Mouse (Mus musculus) stomach, postnatal 0 days (tissue): Measurements from ENCODE around the gene Spata31d1a. TPM values are rescaled to one million over a fixed set of nuclear protein-coding genes. Genes with fewer than 3 reads are reported as not detected.

Source experiments
- ATAC-seq: fragments of 200-750 bp; cut with Nextera tagmentation; 2 replicates; pipeline ENCODE4 v1.8.0; 2017; ENCODE audit not compliant: low FRiP score, low TSS enrichment
- DNase-seq: peaks from one replicate; pipeline ENCODE4 v3.0.0-alpha.2; 2016; ENCODE audit warnings: low spot score
- H3K27ac ChIP-seq: fragments of 300-500 bp; sonication (generic); replicated peaks from 2 replicates; pipeline ENCODE4 v1.5.1; 2014; ENCODE audit warnings: mild to moderate bottlenecking, control low read depth
- H3K27me3 ChIP-seq: fragments of 300-500 bp; sonication (generic); 2 replicates; pipeline ENCODE4 v1.6.1; 2014; ENCODE audit warnings: low read length; ENCODE audit not compliant: control insufficient read depth, insufficient read depth
- H3K36me3 ChIP-seq: fragments of 300-500 bp; sonication (generic); 2 replicates; pipeline ENCODE4 v1.6.1; 2014; ENCODE audit warnings: low read length, mixed read lengths; ENCODE audit not compliant: control insufficient read depth, insufficient read depth
- H3K4me1 ChIP-seq: fragments of 300-500 bp; sonication (generic); replicated peaks from 2 replicates; pipeline ENCODE4 v1.6.1; 2014; ENCODE audit warnings: antibody characterized with exemption; ENCODE audit not compliant: control insufficient read depth, insufficient read depth
- H3K4me2 ChIP-seq: fragments of 300-500 bp; sonication (generic); replicated peaks from 2 replicates; pipeline ENCODE4 v1.6.1; 2014; ENCODE audit warnings: low read depth, mild to moderate bottlenecking, control low read depth, moderate library complexity
- H3K4me3 ChIP-seq: fragments of 300-500 bp; sonication (generic); 2 replicates; pipeline ENCODE4 v1.5.1; 2014; ENCODE audit warnings: low read depth, low read length, control low read depth
- H3K9ac ChIP-seq: fragments of 300-500 bp; sonication (generic); 2 replicates; pipeline ENCODE4 v1.6.1; 2014; ENCODE audit warnings: mild to moderate bottlenecking, low read length, control low read depth, mixed read lengths
- H3K9me3 ChIP-seq: fragments of 300-500 bp; sonication (generic); 2 replicates; pipeline ENCODE4 v1.6.1; 2016; ENCODE audit warnings: low read length; ENCODE audit not compliant: control insufficient read depth
- CTCF ChIP-seq: IDR thresholded peaks from 2 replicates; pipeline ENCODE4 v1.5.1; 2016; ENCODE audit warnings: antibody characterized with exemption, low read depth, mild to moderate bottlenecking, moderate library complexity
- EP300 ChIP-seq: optimal IDR thresholded peaks from 2 replicates; pipeline ENCODE3; 2016; ENCODE audit warnings: antibody characterized with exemption
- WGBS: fragments of 180-500 bp; shearing (Covaris S2); extraction: QIAGEN DNeasy Blood & Tissue Kit; methylation state at CpG from one replicate; pipeline ENCODE4 v1.1.7; 2014; 5-methylcytosine and 5-hydroxymethylcytosine counted together
- polyA plus RNA-seq: library from polyadenylated mRNA; unstranded; fragments of >200 nt; fragmentation: Nextera tagmentation; extraction: Ambion mirVana; gene quantifications from 2 replicates; pipeline ENCODE4 v1.2.1, GENCODE M21; 2015

Gene Spata31d1a
- polyA plus RNA-seq, 1 experiment from 2014 or later, result not detected

DNA sequence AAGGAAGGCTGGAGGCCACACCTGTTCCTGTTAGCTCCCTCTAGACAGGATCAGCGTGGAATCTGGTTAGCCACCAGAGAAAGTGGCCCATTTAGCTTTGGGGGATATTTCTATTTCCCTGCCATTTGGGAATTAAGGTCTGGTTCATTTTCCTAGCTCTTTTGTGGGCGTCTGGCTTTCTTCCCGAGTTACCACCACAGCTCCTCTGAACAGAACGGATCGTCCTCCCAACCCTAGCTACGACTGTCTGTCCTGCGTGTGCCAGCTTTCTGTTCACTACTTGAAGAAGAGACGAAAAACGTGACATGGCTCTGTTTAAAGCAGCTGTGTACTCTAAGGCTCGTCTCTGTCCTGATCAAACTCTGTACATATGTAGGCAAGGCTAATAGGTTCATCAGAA, 40.2 kb downstream of the Spata31d1a start:
- no peaks in the 10 kb centered on the region for H3K9me3 ChIP-seq
- no peak for DNase-seq
- TF ChIP-seq EP300 (no peak), CTCF (no peak)
- H3K27me3 ChIP-seq, result no peaks in the 10 kb centered on the region
- H3K4me1 ChIP-seq, result no peaks in the 10 kb centered on the region
- no peak for ATAC-seq
- H3K27ac ChIP-seq, result no peak overlapping the region; the same call in 1 of the 2 replicates
- H3K4me3 ChIP-seq, result no peak overlapping the region
- WGBS, result 81% methylated on average over 10 of the region's 10 CpGs
- H3K4me2 ChIP-seq, result no peak overlapping the region
- peaks cover 4% of the 10 kb centered on the region; the same call in 1 of the 2 replicates for H3K36me3 ChIP-seq
- H3K9ac ChIP-seq, result no peak overlapping the region

DNA sequence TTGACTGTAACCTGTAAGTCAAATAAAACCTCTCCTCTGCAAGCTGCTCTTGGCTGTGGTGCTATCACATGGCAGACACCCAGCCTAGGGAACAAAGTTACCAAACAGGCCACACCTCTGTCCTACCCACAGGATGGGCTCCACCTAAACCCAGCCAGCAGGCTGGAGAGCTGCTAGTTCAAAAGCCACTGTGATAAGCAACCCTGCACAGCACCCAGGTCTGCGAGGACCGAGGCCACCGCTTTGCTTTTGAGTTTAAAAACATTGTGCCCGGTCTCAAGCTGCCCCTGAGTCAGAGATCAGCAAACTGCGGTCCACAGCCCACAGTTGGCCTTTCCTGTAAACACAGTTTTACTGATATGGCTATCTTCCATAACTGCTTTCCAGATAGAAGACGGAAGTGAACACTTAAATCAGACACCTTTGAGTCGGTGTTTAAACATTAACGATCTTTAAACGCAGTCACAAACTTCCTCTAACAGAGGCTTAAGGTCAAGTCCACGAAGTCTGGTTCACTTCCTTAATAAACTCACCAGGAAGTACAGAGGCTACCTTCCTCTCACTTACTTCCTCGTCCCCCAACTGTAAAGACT, 41.5 kb downstream of the Spata31d1a start:
- Histone ChIP-seq H3K27me3 (no peaks in the 10 kb centered on the region), H3K4me2 (no peak overlapping the region), H3K36me3 (peaks cover 7% of the 10 kb centered on the region; the same call in 1 of the 2 replicates), H3K9ac (0 out of 2 replicates have a peak overlapping the region, but pooled peaks have one; percentile 27), H3K4me3 (no peak overlapping the region), H3K4me1 (no peaks in the 10 kb centered on the region), H3K9me3 (no peaks in the 10 kb centered on the region), H3K27ac (peak overlapping the region; percentile 86)
- peak; percentile 86 for DNase-seq
- WGBS, result 33% methylated on average over 11 of the region's 11 CpGs
- TF ChIP-seq CTCF (no peak), EP300 (no peak)
- peak; percentile 94 for ATAC-seq

DNA sequence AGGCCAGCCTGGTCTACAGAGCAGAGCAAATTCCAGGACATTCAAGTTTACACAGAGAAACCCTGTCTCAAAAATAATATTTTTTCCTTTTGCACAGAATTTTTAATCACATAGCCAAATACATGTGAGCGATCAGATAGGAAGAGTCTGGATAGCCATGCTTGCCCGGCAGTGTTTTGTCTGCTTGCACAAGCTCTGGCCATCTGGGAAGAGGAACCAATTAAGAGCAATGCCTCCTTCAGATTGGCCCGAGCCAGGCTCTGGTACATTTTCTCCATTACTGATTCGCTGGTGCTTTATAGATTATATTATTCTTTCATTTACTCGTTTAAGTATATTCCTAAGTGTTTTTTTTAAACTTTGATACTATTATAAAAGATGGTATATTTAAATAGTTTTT, 42.4 kb downstream of the Spata31d1a start:
- TF ChIP-seq CTCF, result no peak
- H3K27me3 ChIP-seq, result no peaks in the 10 kb centered on the region
- 73% methylated on average over 5 of the region's 5 CpGs for WGBS
- ATAC-seq (no peak), DNase-seq (no peak)
- no peak overlapping the region for H3K27ac ChIP-seq
- no peaks in the 10 kb centered on the region for H3K9me3 ChIP-seq
- no peak overlapping the region for H3K4me3 ChIP-seq
- H3K9ac ChIP-seq, result no peak overlapping the region
- peaks cover 7% of the 10 kb centered on the region; the same call in 1 of the 2 replicates for H3K36me3 ChIP-seq
- H3K4me1 ChIP-seq, result no peaks in the 10 kb centered on the region
- no peak overlapping the region for H3K4me2 ChIP-seq

DNA sequence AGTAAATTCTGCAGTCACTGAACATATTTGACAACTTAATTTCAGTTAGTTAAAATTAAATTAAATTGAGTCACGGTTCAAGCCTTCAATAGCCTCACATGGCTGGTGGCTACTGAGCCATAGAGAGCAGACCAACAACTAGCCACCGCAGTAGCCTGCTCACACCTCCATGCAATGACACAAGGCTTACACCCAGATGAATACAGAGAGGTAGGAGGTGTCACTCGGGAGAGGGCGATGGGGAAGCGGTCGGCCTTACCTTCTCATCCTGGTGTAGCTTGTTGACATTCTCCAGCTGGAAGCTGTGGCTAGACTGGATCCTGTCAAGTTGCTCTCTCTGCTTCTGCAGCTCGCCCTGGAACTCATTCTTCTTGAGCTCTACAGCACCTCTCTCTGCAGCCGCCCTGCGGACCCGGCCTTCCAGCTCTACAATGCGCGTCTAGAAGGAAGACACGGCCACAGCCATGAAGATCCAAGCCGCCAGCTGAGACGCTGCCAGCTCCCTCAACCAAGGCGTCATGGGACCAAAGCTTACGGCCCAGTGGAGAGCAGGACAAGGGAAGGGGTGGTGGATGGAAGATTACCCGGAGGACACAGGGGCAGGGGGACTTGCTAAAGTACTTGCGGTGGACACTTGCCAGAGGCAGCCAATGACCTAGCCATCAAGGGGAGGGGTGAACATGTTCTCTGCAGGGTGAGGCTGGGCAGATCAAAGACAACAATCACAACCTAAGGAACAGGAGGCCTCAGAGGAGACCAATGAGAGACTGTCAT, 46.0 kb downstream of the Spata31d1a start:
- Histone ChIP-seq H3K9ac (no peak overlapping the region), H3K4me1 (no peaks in the 10 kb centered on the region), H3K27me3 (no peaks in the 10 kb centered on the region), H3K9me3 (no peaks in the 10 kb centered on the region), H3K36me3 (peaks cover 7% of the 10 kb centered on the region; the same call in 1 of the 2 replicates), H3K27ac (no peak overlapping the region), H3K4me2 (no peak overlapping the region), H3K4me3 (no peak overlapping the region)
- TF ChIP-seq CTCF, result no peak
- TF ChIP-seq EP300, result no peak
- 83% methylated on average over 19 of the region's 19 CpGs for WGBS
- DNase-seq, result no peak
- ATAC-seq, result no peak

DNA sequence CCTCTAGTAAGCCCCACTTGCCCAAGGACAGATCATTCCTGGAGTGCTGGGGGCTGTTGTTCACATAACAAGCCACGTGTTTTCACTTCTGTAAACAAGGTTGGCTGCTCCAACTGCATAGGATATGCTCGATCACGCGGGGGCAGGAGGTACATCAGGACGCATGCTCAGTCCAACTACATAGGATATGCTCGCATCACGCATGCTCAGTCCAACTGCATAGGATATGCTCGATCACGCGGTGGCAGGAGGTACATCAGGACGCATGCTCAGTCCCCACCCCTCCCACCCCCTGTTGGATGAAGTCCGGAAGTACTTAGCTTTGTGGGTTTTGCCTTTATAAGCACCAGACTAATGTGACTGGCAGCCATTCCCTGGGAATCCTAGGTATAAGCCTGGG, 48.2 kb downstream of the Spata31d1a start:
- Histone ChIP-seq H3K27me3 (no peaks in the 10 kb centered on the region), H3K4me2 (no peak overlapping the region), H3K27ac (no peak overlapping the region), H3K9me3 (no peaks in the 10 kb centered on the region), H3K4me1 (no peaks in the 10 kb centered on the region), H3K4me3 (no peak overlapping the region), H3K36me3 (peaks cover 7% of the 10 kb centered on the region; the same call in 1 of the 2 replicates), H3K9ac (no peak overlapping the region)
- 93% methylated on average over 12 of the region's 12 CpGs for WGBS
- TF ChIP-seq CTCF, result no peak
- no peak for TF ChIP-seq EP300
- no peak for ATAC-seq
- DNase-seq, result no peak

DNA sequence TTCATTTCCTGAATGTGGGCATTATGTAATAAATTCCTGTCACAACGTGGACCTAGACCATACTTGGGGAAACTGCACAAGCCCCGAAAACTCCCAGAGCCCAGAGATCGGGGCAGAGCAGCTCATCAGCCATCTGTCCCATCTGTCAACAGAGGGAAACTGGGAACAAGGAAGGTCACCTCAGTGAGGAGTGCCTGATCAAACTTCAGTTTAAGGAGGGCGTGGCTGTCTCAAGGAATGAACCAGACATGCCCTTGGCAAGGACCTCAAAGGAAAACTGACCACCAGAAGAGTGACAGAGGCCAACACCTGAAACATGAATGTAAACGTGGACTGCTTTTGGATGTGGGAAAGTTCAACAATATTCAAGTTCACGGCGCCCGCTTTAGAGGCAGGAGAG, 48.7 kb downstream of the Spata31d1a start:
- no peak overlapping the region for H3K4me2 ChIP-seq
- no peak overlapping the region for H3K9ac ChIP-seq
- TF ChIP-seq EP300, result no peak
- TF ChIP-seq CTCF, result no peak
- no peaks in the 10 kb centered on the region for H3K27me3 ChIP-seq
- no peak for DNase-seq
- no peak overlapping the region for H3K27ac ChIP-seq
- peak; percentile 30; the same call in 1 of the 2 replicates for ATAC-seq
- WGBS, result 59% methylated on average over 8 of the region's 8 CpGs
- H3K4me1 ChIP-seq, result no peaks in the 10 kb centered on the region
- H3K4me3 ChIP-seq, result no peak overlapping the region
- H3K36me3 ChIP-seq, result peaks cover 7% of the 10 kb centered on the region; the same call in 1 of the 2 replicates
- no peaks in the 10 kb centered on the region for H3K9me3 ChIP-seq
